Comparison of ENCODE assay signal across 7 mouse cellular contexts in genomic region chr12:26067866-26068684, GRCm38 (mm10).
DNase-seq lines count a peak whose midpoint lies in the region; ATAC-seq and TF ChIP-seq lines count a peak whose summit lies in the region.

No protein-coding gene starts in this region.

- 14% methylated on average over 24 of the region's 24 CpGs for WGBS in intestine, embryonic 16.5 days
- 10% methylated on average over 24 of the region's 24 CpGs for WGBS in neural tube, embryonic 13.5 days

- H3K27me3 ChIP-seq in E14TG2a.4 (ENCODE audit: insufficient read depth, low read length), result peaks cover 4% of the 10 kb centered on the region; the same call in 1 of the 2 replicates
- no peaks in the 10 kb centered on the region for H3K27me3 ChIP-seq in intestine, embryonic 16.5 days (replicated peaks; ENCODE audit: control insufficient read depth, insufficient read depth, low read length)
- H3K27me3 ChIP-seq in neural tube, embryonic 13.5 days, result peaks cover 10% of the 10 kb centered on the region; the same call in 1 of the 2 replicates

- H3K4me1 ChIP-seq in E14TG2a.4 (replicated peaks; ENCODE audit: low read depth, low read length), result peaks cover 12% of the 10 kb centered on the region
- H3K4me1 ChIP-seq in intestine, embryonic 16.5 days (ENCODE audit: control insufficient read depth, insufficient read depth, low read length), result peaks cover 5% of the 10 kb centered on the region; the same call in 1 of the 2 replicates
- peaks cover 13% of the 10 kb centered on the region for H3K4me1 ChIP-seq in neural tube, embryonic 13.5 days (replicated peaks)

- no peaks in the 10 kb centered on the region for H3K36me3 ChIP-seq in E14TG2a.4 (ENCODE audit: insufficient read depth, low read length)
- no peaks in the 10 kb centered on the region for H3K36me3 ChIP-seq in intestine, embryonic 16.5 days (ENCODE audit: control insufficient read depth, insufficient read depth, low read length)
- H3K36me3 ChIP-seq in neural tube, embryonic 13.5 days, result no peaks in the 10 kb centered on the region

- peak; percentile 51 for DNase-seq in adrenal gland, postnatal 14 days
- DNase-seq in lung, adult 18-20 months, result peak; percentile 13 to 38
- no peak for DNase-seq in right cerebral cortex, postnatal 4 days

- ATAC-seq in granulocyte monocyte progenitor cell, adult 5-6 weeks (replicated peaks; ENCODE audit: poor library complexity, severe bottlenecking), result peak; percentile 87
- no peak for ATAC-seq in intestine, embryonic 16.5 days
- peak; percentile 63 for ATAC-seq in neural tube, embryonic 13.5 days (ENCODE audit: low read depth)

- H3K4me3 ChIP-seq in E14TG2a.4 (replicated peaks; ENCODE audit: low read length), result peak overlapping the region; percentile 39
- H3K4me3 ChIP-seq in intestine, embryonic 16.5 days (ENCODE audit: low read length), result no peak overlapping the region
- H3K4me3 ChIP-seq in neural tube, embryonic 13.5 days, result peak overlapping the region; percentile 19

- no peaks in the 10 kb centered on the region for H3K9me3 ChIP-seq in E14TG2a.4 (ENCODE audit: low read length)
- H3K9me3 ChIP-seq in intestine, embryonic 16.5 days (ENCODE audit: control insufficient read depth, low read length), result no peaks in the 10 kb centered on the region
- no peaks in the 10 kb centered on the region for H3K9me3 ChIP-seq in neural tube, embryonic 13.5 days

- no peak overlapping the region for H3K27ac ChIP-seq in intestine, embryonic 16.5 days (ENCODE audit: low read length)
- H3K27ac ChIP-seq in neural tube, embryonic 13.5 days (replicated peaks), result no peak overlapping the region

- peak overlapping the region; percentile 5; the same call in 1 of the 2 replicates for H3K9ac ChIP-seq in intestine, embryonic 16.5 days (ENCODE audit: low read depth, low read length)
- H3K9ac ChIP-seq in neural tube, embryonic 13.5 days, result peak overlapping the region; percentile 55

- TF ChIP-seq CTCF in E14TG2a.4 (conservative IDR thresholded peaks at IDR 0.05; ENCODE audit: low read length), result no peak

- H3K4me2 ChIP-seq in intestine, embryonic 16.5 days (ENCODE audit: low read depth, low read length), result peak overlapping the region; percentile 45
- peak overlapping the region; percentile 54 for H3K4me2 ChIP-seq in neural tube, embryonic 13.5 days
